Mouse (Mus musculus): Measurements from ENCODE around the gene Gm20388.
"Not testable (repeated sequence)": the region's sequence is repeated elsewhere in the genome, so short reads cannot be mapped to it uniquely, and the experiment has no call there.

Gene Gm20388

GRCm38 (mm10) chr8:121294234-121295108 lies 1383.8 kb downstream of the Gm20388 start:
- no peak for DNase-seq (ENCODE audit: low spot score in 2 of 2)

DNA sequence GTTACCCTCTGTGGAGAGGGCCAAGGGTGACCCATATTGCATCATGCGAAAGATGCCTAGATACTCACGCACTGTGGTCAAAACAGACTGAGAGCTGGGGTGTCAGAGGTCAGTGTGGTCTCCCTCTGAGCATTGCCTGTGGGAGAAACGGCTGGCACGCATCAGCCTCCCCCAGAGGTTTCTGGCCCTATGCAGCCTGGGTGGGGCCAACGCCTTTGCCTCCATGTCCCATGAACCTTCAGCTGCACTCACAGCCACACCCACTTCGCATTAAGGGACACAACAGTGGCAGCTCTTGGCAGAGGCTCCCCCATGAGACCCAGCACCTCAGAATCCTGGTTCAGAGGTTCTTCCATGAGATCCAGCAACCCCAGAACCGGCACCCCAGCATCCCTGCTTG lies 1385.4 kb downstream of the Gm20388 start:
- DNase-seq (ENCODE audit: low spot score in 2 of 2) = no peak

GRCm38 (mm10) chr8:121296597-121296996 lies 1386.0 kb downstream of the Gm20388 start:
- DNase-seq (ENCODE audit: low spot score in 2 of 2) = no peak

- DNase-seq (ENCODE audit: low spot score in 2 of 2) = no peak
Measured at GRCm38 (mm10) chr8:121297299-121297698, 1386.7 kb downstream of the Gm20388 start.

GRCm38 (mm10) chr8:121300066-121300465 lies 1389.4 kb downstream of the Gm20388 start:
- DNase-seq (ENCODE audit: low spot score in 2 of 2) = no peak

GRCm38 (mm10) chr8:121300501-121301411 lies 1390.1 kb downstream of the Gm20388 start:
- DNase-seq (ENCODE audit: low spot score in 2 of 2) = no peak

- DNase-seq (ENCODE audit: low spot score in 2 of 2) = no peak
Measured at GRCm38 (mm10) chr8:121301431-121301830, 1390.8 kb downstream of the Gm20388 start.

- DNase-seq (ENCODE audit: low spot score in 2 of 2) = no peak
Measured at GRCm38 (mm10) chr8:121301978-121302649, 1391.5 kb downstream of the Gm20388 start.

- DNase-seq (ENCODE audit: low spot score in 2 of 2) = no peak
Measured at GRCm38 (mm10) chr8:121307723-121308122, 1397.1 kb downstream of the Gm20388 start.

GRCm38 (mm10) chr8:121310976-121311819 lies 1400.6 kb downstream of the Gm20388 start:
- no peak for DNase-seq (ENCODE audit: low spot score in 2 of 2)

- DNase-seq (ENCODE audit: low spot score in 2 of 2) = no peak
Measured at GRCm38 (mm10) chr8:121313458-121313857, 1402.8 kb downstream of the Gm20388 start.

- no peak for DNase-seq (ENCODE audit: low spot score in 2 of 2)
Measured at GRCm38 (mm10) chr8:121314036-121314435, 1403.4 kb downstream of the Gm20388 start.

GRCm38 (mm10) chr8:121315569-121315968 lies 1404.9 kb downstream of the Gm20388 start:
- no peak for DNase-seq (ENCODE audit: low spot score in 2 of 2)

- no peak for DNase-seq (ENCODE audit: low spot score in 2 of 2)
Measured at GRCm38 (mm10) chr8:121316009-121316408, 1405.4 kb downstream of the Gm20388 start.

DNA sequence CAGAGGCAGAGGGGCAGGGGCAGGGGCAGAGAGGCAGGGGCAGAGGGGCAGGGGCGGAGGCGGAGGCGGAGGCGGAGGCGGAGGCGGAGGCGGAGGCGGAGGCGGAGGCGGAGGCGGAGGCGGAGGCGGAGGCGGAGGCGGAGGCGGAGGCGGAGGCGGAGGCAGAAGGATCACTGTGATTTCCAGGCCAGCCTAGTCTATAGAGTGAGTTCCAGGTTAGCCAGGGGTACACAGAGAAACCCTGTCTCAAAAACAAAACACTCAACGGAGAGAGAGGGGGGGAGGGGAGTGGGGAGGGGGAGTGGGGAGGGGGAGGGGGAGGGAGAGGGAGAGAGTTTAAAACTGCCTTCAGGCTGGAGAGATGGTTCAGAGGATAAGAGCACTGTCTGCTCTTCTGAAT lies 1408.1 kb downstream of the Gm20388 start:
- not testable (repeated sequence) for DNase-seq (ENCODE audit: low spot score in 2 of 2)

DNA sequence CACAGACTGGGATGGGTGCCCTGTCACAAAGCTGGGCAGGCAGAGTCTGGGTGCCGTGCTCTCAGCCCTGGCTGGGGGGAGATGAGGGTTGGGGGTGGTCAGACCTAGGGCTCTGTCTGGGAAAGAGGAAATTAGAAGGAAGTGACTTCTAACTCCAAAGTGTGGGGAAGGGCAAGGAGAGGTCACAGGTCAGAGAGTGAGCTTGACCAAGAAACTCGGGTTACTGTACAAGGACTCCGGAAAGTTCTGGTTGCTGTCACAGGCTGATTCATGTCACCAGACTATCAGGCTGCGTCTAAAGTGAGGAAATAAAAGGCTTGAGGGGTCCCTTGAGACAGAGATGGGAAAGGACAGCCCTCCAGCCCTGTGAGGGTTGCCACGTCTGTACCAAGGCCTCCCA lies 1408.8 kb downstream of the Gm20388 start:
- DNase-seq (ENCODE audit: low spot score in 2 of 2) = no peak

DNA sequence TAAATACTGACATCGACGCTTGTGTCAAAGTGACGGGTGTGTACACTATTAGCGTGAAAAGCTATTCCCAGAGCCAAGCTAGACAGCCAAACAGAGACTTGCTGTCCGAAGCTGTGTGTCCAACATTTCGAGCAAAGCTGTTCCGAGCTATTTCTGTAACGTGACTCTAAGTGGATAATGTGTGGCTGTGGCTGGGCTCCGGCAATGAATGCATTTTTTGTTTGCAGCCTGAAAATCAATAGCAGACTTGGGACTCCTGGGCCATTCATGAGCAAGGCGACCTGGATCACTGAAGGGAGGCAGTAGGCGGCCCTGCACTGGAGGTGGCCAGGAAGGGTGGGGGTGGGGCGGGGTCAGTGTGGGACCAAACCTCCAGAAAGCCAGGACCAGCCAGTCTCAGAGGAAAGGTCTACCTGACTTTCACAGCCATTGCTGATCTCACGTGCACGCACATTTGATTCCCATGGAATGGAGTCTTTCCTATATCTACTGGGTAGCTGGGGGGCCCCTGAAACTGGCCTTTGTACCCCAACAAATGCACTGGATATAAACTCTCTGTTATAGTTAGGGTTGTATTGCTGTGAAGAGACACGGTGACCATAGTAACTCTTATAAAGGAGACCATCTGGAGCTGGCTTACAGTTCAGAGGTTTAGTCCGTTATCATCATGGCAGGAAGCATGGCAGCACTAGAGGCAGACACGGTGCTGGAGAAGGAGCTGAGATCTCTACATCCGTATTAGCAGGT lies 1415.7 kb downstream of the Gm20388 start:
- no peak for DNase-seq (ENCODE audit: low spot score in 2 of 2)

- DNase-seq (ENCODE audit: low spot score in 2 of 2) = no peak
Measured at GRCm38 (mm10) chr8:121332436-121332835, 1421.8 kb downstream of the Gm20388 start.

DNA sequence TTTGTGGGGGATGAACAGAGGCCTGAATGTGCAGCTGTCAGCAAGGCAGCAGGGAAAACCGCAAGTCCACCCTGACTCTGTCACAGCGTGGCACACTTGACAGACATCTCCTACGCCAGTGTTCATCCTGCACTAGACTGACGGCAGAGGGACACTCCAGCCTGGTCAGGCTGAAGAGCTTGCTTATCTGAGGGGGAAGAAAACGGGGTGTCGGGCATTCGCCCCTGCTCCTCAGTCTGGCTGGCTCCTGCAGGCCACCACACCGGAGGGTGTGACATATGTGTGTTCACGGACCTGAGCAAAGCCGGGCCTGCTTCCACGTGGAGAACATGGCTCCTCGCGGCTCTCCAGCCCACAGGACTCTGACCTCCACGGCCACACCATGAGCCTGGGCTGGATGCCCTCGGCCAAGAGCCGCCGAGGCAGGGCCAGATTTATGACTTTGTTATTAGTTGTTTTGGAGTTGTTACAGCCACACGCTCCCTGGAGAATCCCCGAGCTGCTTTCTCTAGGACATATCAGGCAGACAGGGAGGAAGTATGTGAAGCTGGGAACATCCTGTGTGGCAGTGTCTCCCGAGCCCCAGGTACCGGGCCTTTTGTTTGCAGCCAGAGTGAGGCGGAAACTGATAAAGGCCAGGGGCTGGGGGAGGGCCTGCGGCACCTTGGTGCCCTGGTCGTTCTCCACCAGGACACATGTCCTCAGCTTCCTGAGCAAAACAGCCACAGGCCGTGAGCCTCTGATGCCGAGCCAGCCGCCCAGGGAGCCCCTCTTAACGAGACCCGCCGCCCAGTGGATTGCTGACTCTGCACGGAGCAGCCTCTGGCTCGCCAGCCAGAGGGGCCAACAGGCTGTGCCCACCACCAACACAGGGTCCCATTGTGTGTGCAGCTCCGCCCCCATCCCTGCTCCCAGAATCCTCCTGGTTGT lies 1424.1 kb downstream of the Gm20388 start:
- no peak for DNase-seq (ENCODE audit: low spot score in 2 of 2)
